Mouse (Mus musculus): ENCODE data around the gene 4933402D24Rik.

4933402D24Rik gene

GRCm38 (mm10) chr1:63769167-63769566 is at the start of gene 4933402D24Rik:
TSS of gene 4933402D24Rik (minus strand) at chr1:63769267.
- DNase-seq (ENCODE audit: low read depth in 1 of 2, low spot score in 2 of 2), result no peak

GRCm38 (mm10) chr1:63808584-63808983 is 39.5 kb upstream of the 4933402D24Rik start:
- DNase-seq (ENCODE audit: low read depth in 1 of 2, low spot score in 2 of 2), result no peak

DNA sequence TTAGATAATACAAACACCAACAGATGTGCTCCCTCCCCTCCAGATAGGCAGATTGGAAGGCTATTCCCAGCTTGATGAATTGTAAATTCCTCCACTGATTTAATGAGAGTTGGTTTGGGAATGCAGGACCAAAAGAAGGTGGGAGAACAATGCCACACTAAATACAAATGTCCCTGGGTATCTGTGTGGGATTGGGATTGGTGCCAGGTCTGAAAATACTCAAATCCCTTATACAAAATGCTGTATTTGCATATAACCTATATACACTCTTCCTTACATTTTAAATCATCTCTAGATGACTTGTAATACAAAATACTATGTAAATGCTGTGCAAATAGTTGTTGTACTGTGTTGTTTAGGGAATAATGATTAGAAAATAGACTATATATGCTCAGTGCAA is 36.0 kb upstream of the 4933402D24Rik start:
- DNase-seq (ENCODE audit: low read depth in 1 of 2, low spot score in 2 of 2), result no peak

DNA sequence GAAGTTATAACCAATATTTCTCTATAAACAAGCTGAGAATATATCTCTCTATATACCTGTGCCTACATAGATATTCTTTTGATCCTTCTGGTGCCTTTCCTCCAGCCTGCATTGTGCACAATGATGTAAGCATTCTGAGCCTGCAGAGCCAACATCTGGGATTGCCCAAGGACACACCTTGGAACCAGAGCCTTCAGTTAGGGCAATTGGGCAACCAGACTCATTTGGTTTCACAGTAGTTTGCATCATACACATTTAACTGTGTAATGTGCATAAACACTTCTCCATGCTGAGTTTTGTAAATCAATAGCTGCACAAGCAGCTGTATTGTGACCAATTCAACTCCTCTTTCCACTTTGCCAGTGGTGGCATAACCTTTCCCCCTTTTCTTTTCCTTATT is 25.3 kb upstream of the 4933402D24Rik start:
- DNase-seq (ENCODE audit: low read depth in 1 of 2, low spot score in 2 of 2), result no peak

- DNase-seq (ENCODE audit: low read depth in 1 of 2, low spot score in 2 of 2), result no peak
Observed at GRCm38 (mm10) chr1:63776902-63777630, 8.0 kb upstream of the 4933402D24Rik start.

GRCm38 (mm10) chr1:63776396-63776795 is 7.3 kb upstream of the 4933402D24Rik start:
- DNase-seq (ENCODE audit: low read depth in 1 of 2, low spot score in 2 of 2), result no peak

DNA sequence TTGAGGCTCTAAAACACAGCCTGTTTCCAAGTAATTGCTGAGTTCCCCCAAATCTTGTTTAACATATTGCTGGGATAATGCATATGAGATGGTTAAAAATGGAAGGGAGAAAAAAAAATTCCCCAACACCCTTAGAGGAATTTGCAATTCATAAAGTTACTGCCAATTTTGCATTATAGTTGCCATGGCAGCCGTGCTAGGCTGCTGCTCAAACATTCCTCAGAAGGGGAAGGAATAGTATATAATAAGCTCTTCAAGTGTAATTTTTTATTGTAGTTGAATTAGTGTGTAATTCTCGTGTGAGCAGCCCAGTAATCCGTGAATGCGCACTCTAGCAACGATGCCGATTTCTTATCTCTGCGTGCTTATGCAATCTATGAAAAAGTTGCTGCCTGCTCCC is 1.2 kb upstream of the 4933402D24Rik start:
- no peak for DNase-seq (ENCODE audit: low read depth in 1 of 2, low spot score in 2 of 2)

DNA sequence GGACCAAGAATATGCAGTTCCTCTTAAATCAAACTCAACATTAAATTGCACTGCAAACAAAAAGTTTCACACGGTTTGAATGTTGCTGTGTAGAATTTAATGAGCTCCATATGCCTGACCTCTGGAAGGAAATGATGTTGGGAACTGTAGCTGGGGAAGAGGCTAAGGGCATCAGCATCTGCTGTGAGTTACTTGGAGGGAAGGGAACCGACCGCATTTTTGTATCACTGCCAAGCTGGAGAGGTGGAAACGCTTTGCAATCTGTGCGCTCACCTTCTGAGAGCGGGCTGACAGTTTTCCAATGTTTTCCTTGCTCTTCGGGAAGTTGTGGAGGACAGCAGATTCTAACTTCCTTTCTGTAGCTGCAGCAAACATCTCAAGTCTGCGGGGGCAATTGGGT is 955 bp downstream of the 4933402D24Rik start:
- no peak for DNase-seq (ENCODE audit: low read depth in 1 of 2, low spot score in 2 of 2)

GRCm38 (mm10) chr1:63764395-63764794 is 4.7 kb downstream of the 4933402D24Rik start:
- DNase-seq (ENCODE audit: low read depth in 1 of 2, low spot score in 2 of 2), result no peak

GRCm38 (mm10) chr1:63763881-63764386 is 5.1 kb downstream of the 4933402D24Rik start:
- DNase-seq (ENCODE audit: low read depth in 1 of 2, low spot score in 2 of 2), result no peak

- no peak for DNase-seq (ENCODE audit: low read depth in 1 of 2, low spot score in 2 of 2)
Observed at GRCm38 (mm10) chr1:63763212-63763694, 5.8 kb downstream of the 4933402D24Rik start.

- no peak for DNase-seq (ENCODE audit: low read depth in 1 of 2, low spot score in 2 of 2)
Observed at GRCm38 (mm10) chr1:63756005-63756404, 13.1 kb downstream of the 4933402D24Rik start.

GRCm38 (mm10) chr1:63730240-63730771 is 38.8 kb downstream of the 4933402D24Rik start, which contains the start of the genes Mdh1b and Fastkd2:
TSS of gene Mdh1b (minus strand) at chr1:63730318.
TSS of gene Fastkd2 (plus strand) at chr1:63730614.
- peak; percentile 69 to 78 for DNase-seq (ENCODE audit: low read depth in 1 of 2, low spot score in 2 of 2)

DNA sequence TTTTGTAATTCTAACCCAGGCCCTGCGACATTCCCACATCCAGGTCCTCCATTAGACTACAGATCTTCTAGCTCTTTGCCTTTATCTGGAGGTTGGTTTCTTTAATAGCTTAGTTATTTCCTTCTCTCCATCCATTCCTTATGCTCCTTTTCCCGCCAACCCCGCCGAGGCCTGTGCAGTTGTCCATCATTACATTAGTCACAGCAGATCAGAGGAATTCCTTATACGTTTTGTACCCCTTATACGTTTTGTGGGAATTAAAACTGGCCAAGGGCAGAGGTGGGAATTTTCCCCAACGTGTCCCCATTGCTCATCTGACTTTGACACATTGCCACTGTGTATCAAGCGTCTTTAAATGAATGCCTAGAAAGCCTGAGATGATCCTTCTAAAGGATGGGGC is 39.3 kb downstream of the 4933402D24Rik start:
- DNase-seq (ENCODE audit: low read depth in 1 of 2, low spot score in 2 of 2), result no peak

- DNase-seq (ENCODE audit: low read depth in 1 of 2, low spot score in 2 of 2), result no peak
Observed at GRCm38 (mm10) chr1:63720161-63720560, 48.9 kb downstream of the 4933402D24Rik start.

- DNase-seq (ENCODE audit: low read depth in 1 of 2, low spot score in 2 of 2), result no peak
Observed at GRCm38 (mm10) chr1:63708876-63709275, 60.2 kb downstream of the 4933402D24Rik start.

DNA sequence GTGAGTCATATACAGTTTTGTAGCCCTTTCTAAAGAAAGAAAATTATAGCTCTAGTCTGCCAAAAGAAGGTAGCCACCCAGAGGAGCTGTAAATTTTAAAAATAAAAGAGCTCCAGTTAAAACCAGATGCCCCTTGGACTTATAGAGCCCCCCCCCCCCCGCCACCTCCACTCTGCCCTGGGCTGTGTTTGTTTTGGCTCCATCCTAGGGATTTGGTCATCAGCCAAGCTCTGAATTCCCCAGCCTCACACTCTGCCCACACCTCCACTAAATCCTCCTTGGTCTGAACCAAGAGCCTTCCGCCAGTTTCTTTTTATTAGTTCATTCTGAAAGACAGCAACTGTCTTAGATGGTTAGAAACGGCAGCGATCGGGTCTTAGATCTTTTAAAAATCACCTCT is 63.3 kb downstream of the 4933402D24Rik start:
- DNase-seq (ENCODE audit: low read depth in 1 of 2, low spot score in 2 of 2), result no peak
